Mouse (Mus musculus) intestine, postnatal 0 days (tissue): ENCODE results near the gene Vgll3. TPM values are rescaled to one million over a fixed set of nuclear protein-coding genes. Genes with fewer than 3 reads are reported as not detected.

Source experiments
- ATAC-seq: fragments of 200-750 bp; cut with Nextera tagmentation; 2 replicates; pipeline ENCODE4 v1.8.0; 2017; ENCODE audit warnings: mild to moderate bottlenecking, moderate TSS enrichment, moderate library complexity
- H3K27ac ChIP-seq: fragments of 300-500 bp; sonication (generic); 2 replicates; pipeline ENCODE4 v1.5.1; 2014; ENCODE audit warnings: mild to moderate bottlenecking, low read depth, low read length, moderate library complexity
- H3K27me3 ChIP-seq: fragments of 300-500 bp; sonication (generic); replicated peaks from 2 replicates; pipeline ENCODE4 v1.6.1; 2014; ENCODE audit warnings: low read length, mixed read lengths; ENCODE audit not compliant: control insufficient read depth, insufficient read depth
- H3K36me3 ChIP-seq: fragments of 300-500 bp; sonication (generic); 2 replicates; pipeline ENCODE4 v1.6.1; 2014; ENCODE audit warnings: mild to moderate bottlenecking, moderate library complexity; ENCODE audit not compliant: control insufficient read depth, insufficient read depth
- H3K4me1 ChIP-seq: fragments of 300-500 bp; sonication (generic); replicated peaks from 2 replicates; pipeline ENCODE4 v1.6.1; 2014; ENCODE audit warnings: antibody characterized with exemption, low read length, mixed read lengths; ENCODE audit not compliant: control insufficient read depth, insufficient read depth
- H3K4me2 ChIP-seq: fragments of 300-500 bp; sonication (generic); replicated peaks from 2 replicates; pipeline ENCODE4 v1.6.1; 2014; ENCODE audit warnings: low read depth, mild to moderate bottlenecking, moderate library complexity
- H3K4me3 ChIP-seq: fragments of 300-500 bp; sonication (generic); 2 replicates; pipeline ENCODE4 v1.5.1; 2014; ENCODE audit warnings: low read depth, low read length
- H3K9ac ChIP-seq: fragments of 300-500 bp; sonication (generic); 2 replicates; pipeline ENCODE4 v1.6.1; 2014; ENCODE audit warnings: mild to moderate bottlenecking, low read depth, low read length
- H3K9me3 ChIP-seq: fragments of 300-500 bp; sonication (generic); 2 replicates; pipeline ENCODE4 v1.6.1; 2016; ENCODE audit warnings: mixed run types; ENCODE audit not compliant: control insufficient read depth
- CTCF ChIP-seq: sonication (generic); IDR thresholded peaks from 2 replicates; pipeline ENCODE4 v1.5.1; 2016; ENCODE audit warnings: low read depth, mild to moderate bottlenecking, control low read depth, antibody characterized with exemption, moderate library complexity
- WGBS: fragments of 180-500 bp; shearing (Covaris S2); extraction: QIAGEN DNeasy Blood & Tissue Kit; methylation state at CpG from one replicate; pipeline ENCODE4 v1.1.7; 2014; 5-methylcytosine and 5-hydroxymethylcytosine counted together
- polyA plus RNA-seq: library from polyadenylated mRNA; unstranded; fragments of >200 nt; fragmentation: Nextera tagmentation; extraction: Ambion mirVana; gene quantifications from 2 replicates; pipeline ENCODE4 v1.2.1, GENCODE M21; 2015

The Vgll3 gene
- polyA plus RNA-seq, 1 experiment from 2014 or later: 1.9 TPM

DNA sequence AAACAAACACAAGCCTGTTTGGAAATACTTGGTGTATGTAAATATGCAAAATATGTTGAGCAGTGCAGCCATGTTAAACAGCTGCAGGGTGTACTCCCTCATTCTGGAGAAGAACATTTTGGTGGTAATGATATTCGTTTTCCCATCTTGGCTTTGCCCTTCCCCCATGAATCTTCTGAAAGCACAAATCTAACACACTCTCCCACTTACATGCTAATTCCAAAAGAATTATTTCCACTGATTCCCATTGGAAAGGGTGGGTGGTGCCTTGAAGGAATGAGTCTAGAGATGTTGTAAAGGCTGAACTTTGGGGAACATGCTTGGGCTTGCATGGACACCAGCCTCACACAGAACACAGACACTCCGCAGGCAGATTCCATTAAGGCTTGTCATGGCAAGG lies 53.9 kb downstream of the Vgll3 start:
- H3K4me1 ChIP-seq: no peaks in the 10 kb centered on the region
- no peak overlapping the region for H3K9ac ChIP-seq
- no peak for TF ChIP-seq CTCF
- H3K27me3 ChIP-seq: no peaks in the 10 kb centered on the region
- no peak overlapping the region for H3K4me2 ChIP-seq
- no peaks in the 10 kb centered on the region for H3K9me3 ChIP-seq
- 73% methylated on average over 2 of the region's 2 CpGs for WGBS
- H3K36me3 ChIP-seq: no peaks in the 10 kb centered on the region
- no peak overlapping the region for H3K27ac ChIP-seq
- H3K4me3 ChIP-seq: no peak overlapping the region
- no peak for ATAC-seq

DNA sequence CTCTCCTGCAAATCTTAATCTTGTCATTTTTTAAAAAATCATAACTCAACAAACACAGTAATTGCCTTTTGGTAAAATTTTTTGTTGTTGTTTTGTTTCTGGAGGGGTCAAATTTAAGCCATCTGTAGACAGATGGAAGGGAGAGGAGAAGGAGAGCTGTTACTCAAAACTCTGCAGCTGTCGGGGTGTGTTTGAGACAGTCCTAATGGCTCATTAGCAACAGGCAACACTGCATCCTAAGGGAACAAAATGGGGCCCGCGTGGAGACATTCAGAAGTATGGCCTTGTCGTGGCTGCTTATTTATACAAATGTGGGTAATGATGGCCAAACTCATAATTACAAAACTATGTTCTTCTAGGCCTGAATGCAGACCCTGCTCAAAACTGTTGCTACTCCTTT lies 73.9 kb downstream of the Vgll3 start:
- no peaks in the 10 kb centered on the region for H3K36me3 ChIP-seq
- no peak overlapping the region for H3K27ac ChIP-seq
- TF ChIP-seq CTCF: no peak
- H3K4me3 ChIP-seq: no peak overlapping the region
- H3K9me3 ChIP-seq: no peaks in the 10 kb centered on the region
- no peak for ATAC-seq
- no peak overlapping the region for H3K4me2 ChIP-seq
- 79% methylated on average over 4 of the region's 4 CpGs for WGBS
- H3K9ac ChIP-seq: no peak overlapping the region
- H3K4me1 ChIP-seq: no peaks in the 10 kb centered on the region
- no peaks in the 10 kb centered on the region for H3K27me3 ChIP-seq
